Mouse (Mus musculus) right cerebral cortex, postnatal 10 days (tissue): ENCODE measurements at regions not wholly inside any gene's neighbourhood (a gene's known extent, or its start where the extent isn't known, plus 50 kb on each side); places are given as distances from the start of the nearest gene placed in this dataset.

Experiments used
- DNase-seq, 2 experiments: peaks; one replicate each; pipeline ENCODE4 v3.0.0; 2021; ENCODE audit warnings: low spot score in 2 of 2

DNA sequence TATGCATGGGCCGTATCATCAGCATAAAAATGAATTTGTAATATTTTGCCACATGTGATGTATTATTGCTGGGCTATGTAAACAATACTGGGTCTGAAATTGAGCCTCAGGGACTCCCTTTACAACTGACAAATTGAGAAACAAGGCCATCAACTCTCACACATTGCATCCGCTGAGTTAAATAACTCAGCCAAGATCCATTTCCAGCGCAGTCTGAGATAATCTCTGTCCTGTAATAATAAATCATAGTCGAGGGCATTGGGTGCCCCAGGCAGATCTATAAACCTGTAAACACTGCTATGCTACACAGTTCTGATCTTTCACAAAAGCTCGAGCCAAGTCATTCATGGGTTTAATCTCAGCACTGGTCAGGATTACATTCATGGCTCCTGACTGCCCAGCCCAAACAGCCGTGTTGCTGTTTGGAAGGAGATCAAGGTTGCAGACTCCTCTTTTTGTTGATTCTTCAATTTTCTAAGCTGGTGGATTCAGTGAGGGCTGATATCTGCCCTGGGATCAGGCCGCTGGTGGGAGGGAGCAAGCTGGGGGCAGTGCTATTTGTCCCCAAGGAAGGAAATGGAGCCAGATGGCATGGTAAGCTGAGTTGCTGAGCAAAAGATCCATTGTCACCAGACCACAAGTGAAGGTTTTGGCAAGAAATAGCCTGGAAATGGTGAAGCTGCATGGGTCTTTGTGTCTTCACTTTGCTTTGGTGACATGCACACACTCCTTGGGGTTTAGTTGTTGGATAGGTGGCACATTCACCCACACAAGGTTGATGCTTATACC is 160.0 kb upstream of the Bmper start:
- DNase-seq: no peak

DNA sequence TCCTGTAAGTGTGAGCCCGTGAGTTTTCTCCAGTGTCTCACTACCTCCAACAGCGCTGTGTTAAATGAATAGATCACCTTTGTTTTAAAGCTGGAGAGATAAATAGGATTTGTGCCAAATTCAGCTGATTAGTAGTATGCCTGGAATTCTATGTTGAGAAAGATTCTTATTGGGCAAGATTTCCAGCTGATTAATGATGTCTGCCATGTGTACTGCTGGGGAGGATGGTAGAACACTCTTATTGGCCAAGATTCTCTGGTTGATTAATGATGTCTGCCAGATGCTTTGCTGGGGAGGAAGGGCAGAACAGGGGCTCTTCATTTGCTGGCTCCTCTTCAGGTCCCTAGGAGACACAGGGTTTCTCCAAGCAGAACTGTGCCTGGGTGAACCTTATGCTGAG is 158.9 kb upstream of the Bmper start:
- DNase-seq: no peak

DNA sequence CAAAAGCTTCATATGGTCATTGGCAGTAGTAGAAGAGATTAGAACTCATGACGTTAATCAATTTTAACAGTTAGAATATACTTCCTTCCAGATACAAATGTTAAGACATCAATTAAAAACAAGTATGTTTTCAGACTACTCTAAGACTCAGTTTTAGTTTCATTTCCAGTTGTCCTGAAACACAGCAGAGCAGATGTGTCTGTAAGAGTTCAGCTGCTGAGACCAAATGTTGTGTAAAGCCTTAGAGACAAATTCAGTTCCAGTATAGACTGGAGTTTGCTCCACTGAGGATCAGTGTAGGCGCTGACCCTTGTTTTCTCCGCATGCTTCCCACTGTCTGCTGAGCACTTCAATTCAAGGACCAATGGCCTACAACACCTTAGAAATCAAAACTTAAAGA is 158.1 kb upstream of the Bmper start:
- DNase-seq: no peak

DNA sequence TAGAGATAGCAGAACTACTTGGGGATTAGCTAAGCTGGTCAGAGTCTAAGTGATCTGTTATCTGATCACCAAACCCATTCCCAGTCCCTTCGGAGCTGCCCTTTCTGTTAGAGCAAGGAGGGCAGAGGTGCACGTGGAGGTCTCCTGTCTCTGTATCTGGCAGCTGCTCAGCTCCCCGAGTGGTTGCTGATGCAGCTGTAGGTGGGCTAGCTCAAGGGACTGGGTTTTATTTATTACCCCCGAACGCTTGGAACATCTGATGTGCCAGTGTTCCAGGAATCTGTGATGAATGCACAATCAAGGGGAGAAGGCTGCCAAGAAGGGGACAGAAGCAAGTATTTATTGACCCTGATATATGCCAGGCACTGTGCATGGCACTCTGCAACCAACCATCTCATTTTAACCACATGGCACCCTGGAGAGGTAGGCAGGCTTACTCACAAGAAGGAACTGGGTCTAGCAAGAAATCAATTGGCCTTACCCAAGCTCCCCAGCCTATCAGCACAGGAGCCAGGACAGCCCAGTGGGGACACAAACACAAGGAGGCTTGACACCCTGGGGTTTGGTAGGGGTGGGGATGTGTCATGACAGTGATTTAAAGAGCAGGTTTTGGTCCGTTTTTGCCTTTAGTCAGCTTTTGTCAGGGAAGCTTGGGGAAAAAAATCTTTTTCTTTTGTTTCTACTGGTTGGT is 154.6 kb upstream of the Bmper start:
- DNase-seq: peak; percentile 26

DNA sequence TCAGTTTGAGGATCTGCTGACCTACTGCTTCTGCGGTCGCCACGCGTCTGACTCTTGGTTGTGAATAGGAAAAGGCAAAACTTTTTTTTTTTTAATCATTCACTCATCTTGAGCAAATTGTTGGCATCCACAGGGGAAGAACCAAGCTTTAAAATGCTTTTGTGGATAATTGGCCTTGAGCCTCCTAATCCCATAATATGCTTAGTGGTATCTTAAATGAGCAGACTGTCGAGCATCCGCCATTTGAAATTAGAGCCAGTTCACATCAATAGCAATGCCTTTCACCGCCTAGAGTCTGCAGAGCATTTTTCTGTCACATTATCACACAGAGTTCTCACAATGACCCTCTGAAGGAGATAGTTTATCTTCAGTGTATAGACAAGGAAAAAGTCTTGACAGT is 153.7 kb upstream of the Bmper start:
- DNase-seq: no peak

DNA sequence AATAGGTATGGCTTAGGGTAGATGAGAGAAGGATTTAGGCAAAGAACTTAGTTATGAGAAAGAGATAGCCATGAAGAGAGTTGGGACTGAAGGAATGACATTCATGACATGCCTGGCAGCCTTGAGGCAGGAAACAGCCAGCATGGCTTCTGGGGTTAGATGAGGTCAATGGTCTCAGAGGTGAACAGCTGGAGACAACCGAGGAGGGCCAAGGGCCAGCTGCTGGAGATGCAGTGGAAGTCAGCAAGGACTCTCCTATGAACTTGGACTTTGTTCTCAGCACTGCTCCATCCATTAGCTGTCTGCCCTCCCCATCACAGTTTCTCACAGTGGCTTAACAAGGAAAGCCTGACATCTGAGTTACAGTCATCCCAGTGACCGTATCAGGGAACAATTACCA is 151.9 kb upstream of the Bmper start:
- no peak for DNase-seq

DNA sequence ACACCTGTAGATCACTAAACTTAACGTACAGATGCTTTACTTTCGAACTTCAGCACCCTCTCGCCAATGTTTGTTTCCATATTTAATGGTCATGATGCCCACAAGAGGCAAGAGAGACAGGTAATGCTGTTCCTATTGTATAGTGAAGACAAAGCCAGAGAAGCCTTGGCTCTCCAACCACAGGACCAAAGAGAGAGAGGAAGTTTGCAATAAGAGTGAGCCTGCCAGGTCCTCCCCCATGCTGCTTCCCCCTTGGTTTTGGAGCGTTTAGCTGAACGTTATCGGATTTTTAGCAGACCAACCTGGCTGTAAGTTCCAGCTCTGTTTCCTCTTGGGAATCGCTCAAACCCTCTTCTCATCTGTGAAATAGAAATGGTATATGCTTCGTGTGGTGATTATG is 150.1 kb upstream of the Bmper start:
- DNase-seq: no peak

DNA sequence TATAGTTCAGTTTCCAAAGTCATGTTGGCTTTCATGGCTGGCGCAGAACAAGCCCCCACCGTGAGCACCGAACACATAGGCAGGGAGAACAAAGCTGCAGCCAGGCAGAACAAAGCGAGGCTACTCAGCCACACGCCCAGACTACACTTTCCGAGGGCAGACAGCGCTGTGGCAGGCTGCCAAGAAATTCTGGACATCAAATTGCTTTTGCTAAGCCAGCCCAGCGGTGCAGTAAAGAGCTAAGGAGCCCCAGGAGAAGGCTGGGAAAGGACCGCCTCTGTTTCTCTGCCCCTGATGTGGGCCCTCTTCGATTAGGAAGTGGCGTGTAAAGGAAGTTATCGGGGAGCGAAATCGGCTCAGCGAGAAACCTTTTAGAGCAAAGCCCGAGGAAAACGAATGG is 139.3 kb upstream of the Bmper start:
- peak; percentile 77 to 83 for DNase-seq

DNA sequence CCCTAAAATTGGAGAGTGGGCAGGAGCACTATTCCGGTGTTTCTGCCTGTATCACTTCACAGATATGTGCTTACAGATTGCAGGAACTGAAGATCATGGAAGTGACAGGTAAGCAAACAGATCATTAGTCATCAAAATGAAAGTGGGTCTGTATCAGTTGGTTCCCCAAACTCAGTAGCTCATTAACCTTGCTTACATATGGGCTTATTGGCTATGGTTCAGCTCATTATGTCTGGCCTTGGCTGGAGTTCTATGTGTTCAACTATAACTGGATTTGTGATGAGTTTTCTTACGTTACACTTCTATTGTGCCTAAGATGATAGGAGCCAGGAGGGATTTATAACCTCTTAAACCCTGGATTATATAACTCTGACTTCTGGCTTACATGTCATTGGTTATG is 133.5 kb upstream of the Bmper start:
- no peak for DNase-seq

DNA sequence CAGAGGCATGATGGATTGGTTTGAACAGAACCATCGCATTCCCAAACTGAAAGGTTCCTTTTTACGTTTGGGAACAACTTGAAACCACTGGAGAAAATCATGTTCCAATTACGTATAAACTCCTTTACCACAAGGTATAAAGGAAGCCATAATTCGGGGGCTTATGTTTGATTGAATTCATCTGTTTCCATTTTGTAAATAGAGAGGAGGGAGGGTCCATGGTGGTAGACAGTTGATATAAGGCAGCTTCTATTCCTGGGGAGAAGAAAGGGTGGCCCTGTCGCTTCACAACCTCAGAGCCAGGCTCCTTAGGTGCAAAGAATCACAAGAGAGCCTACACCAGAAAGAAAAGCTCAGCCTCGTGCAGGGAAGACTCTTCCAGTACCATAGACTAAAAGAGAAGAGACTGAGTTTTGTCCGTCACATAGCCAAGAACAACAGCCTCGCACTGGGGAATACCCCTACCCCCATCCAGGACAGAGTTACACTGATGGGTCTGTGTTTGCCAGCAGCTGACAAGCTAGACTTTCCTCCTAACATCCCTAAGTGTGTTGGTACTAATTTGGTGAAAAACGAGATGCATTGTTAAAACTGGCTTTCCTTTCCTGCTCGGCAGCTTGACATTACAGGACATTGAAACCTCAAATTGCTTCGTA is 125.6 kb upstream of the Bmper start:
- DNase-seq: no peak

DNA sequence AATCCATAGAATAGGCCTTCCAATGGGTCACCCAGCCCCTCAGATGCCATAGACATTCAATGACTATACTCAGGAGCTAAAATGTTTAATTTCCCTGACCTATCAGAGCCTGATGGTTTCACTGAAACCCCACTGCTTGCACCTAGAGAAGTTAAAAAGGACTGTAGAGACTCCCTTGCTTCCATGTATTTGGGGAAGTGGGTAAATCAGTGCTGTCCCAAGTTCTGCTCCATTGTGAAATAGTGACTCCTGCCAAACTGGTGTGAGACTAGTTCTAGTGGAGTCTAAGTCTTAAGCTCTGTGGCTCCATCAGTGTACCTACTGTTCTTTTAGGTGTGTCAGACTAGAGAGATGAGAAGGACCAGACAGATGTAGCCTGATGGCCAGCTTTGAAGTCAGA is 121.3 kb upstream of the Bmper start:
- no peak for DNase-seq

DNA sequence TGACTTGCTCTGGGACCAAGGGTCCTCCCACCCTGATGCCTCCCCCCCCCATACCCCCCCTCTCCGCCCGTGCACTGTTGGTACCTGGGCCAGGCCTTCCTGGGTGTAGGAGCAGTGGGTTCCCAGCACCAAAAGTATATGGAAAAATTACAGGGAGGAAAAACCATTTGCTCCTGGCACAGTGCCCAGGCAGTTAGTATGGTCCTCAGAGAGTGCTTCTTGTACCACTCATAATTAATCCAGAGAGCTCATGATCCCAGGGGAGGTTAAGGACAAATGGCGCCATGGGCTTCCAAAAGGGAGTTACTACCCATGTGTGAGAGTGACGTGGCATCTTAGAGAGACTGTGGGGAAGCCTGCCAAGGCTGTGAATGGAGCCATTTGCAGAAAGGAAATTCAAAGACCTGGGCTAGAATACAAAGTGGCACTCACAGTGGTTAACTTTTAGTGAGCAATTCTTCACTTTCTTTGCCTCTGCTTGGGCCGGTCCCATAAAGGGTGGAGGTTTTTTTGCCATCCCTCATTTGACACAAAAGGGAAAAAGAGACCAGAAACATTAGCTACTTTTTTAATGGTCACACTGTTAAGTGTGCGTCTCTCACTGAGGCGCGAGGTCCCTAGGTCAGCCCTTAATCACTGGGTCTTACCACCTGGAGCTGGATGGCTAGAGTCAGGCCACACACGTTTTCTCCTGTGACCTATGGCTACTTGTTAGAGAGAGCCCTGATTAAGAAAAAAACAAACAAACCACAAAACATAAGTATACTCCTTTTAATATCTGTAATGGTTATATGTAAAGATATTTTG is 120.7 kb upstream of the Bmper start:
- peak; percentile 79 to 80 for DNase-seq

DNA sequence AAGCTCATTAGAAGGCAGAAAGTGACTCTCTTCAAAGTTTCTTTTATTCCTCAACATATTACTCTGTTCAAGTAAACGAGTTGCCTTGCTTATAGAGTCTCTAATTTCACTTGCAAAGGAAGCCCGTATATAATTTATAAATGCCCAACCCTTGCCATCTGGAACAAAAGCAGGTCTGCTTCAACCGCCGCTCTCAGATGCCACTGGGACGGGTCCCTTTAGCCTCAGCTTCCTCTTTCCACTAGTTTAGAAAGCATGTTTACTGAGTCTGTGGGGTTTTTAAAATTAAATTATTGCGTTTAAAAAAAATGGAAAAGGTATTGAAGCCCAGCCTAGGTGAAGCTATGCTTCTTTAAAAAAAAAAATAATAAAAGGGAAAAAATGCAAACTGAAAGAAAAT is 111.4 kb upstream of the Bmper start:
- DNase-seq: no peak

DNA sequence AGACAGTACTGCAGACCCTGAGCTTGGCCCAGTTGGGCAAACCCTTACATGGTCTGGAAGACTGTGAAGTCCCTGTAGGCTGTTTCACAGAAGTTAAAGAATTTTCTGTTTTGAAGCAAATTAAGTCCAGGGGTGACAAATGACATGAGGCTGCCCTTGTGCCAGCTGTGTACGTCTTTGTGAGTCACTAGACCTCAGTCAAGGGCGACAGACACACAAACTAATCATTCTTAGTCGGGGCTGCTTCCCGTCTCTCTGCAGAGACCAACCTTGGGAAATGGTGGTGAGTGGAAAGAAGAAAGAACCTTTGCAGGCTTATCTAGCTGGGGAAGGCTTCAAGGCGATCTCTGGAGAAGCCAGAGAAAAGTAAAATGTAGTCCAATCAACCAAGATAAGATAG is 107.8 kb upstream of the Bmper start:
- DNase-seq: no peak

DNA sequence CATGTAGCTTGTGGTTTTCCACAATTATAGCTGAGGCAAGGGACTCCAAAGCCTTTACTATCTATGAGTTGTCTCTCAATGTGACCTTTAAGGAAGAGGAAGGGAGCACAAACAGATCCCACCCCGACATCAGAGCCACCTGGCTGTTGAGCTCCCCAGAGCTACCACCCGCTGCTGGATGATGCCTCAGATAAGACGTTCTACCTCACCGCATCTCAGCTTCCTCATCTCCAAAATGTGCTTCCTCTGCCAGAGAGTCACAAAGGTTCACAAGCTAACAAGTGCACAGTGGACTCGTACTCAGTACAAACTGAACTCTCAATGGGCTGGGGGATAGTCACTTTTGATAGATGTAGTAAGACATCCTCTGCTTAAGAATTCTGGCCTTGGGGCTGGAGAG is 107.3 kb upstream of the Bmper start:
- no peak for DNase-seq

DNA sequence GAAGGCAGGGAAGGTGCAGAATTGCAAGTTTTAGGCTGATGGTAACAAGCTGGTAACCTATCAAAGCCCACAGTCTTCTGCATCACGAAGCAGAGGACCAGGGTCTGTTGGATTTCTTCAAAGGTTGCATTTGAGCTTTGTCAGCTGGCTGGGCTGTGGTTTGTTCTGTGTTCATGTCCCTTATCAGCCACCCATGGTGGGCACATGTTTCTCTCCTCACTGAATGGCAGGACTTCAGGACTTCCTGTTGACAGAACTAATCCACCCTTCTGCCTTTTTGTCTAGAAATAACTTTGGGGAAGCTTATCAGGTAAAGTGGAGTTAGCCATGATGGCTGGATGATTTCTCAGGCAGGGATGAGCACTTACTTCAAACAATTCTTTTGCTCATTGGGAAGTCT is 106.6 kb upstream of the Bmper start:
- no peak for DNase-seq

DNA sequence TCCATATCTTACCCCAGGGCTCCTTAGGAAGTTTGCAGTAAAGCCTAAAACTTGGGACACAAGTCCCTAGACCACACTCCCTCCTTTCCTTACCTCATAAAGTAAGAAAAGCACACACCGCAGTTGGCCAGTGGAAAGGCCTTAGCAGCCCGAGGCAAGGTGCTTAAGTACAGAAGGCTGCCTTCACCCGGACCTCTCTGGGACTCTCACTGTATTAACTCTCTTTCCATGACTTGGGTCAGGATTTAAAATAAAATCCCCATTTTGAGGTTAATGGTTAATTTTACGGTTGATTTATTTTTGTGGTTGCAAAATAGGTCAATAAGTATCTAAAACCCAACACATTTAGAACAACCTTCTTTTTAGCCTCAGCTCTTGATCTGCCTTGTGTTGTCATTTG is 103.1 kb upstream of the Bmper start:
- DNase-seq: no peak

DNA sequence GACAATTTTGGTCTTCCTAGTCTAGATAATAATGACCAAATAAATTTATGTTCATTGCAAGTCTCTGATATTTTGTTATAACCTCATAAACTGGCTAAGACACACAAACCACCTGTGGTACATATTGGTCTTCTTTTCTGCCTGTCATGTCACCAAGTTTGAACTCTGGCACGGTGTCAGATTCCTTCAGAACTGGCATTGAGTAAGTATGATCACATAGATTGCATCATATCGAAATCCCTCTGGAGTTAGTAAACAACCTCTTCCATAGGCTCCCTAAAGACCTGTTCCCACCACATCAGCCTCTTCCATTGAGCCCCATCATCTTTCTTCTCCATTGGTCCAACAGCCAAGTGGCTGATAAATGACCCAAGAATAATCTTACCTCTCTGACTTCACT is 102.1 kb upstream of the Bmper start:
- DNase-seq: no peak

DNA sequence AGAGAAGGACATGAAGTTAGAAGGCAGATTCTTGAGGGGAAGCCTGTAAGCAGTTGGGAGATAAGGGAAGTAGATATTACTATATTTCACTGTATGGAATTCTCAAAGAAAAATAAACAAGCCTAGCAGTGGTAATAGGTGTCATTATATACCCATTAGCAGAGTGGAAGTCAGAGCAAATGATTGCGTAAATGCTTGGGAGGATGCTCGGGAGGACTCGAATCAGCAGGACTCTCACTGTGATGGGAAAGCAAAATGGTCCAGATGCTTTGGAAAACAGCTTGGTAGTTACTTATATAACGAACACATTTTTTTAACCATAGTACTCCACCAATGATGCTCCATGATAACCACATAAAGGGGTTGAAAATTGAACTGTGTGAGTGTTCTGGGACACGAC is 100.4 kb upstream of the Bmper start:
- no peak for DNase-seq

DNA sequence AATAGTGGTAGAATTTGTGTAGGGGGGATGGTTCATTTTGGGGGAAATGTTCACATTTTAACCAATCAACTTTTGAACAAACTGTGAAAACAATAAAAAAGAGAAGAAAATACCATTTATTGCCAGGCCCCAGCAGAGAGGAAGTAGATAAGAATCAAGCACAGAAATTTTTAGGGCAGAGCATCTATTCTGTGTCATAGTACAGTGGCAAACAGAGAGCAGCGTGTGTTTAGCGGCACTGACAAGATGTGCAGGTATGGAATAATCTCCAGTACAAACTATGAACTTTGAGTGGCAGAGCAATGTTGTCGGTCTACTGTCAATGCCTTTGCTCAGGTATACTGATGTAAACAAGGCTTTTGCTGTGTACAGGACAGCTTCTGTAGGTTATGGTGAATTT is 99.4 kb upstream of the Bmper start:
- DNase-seq: no peak

DNA sequence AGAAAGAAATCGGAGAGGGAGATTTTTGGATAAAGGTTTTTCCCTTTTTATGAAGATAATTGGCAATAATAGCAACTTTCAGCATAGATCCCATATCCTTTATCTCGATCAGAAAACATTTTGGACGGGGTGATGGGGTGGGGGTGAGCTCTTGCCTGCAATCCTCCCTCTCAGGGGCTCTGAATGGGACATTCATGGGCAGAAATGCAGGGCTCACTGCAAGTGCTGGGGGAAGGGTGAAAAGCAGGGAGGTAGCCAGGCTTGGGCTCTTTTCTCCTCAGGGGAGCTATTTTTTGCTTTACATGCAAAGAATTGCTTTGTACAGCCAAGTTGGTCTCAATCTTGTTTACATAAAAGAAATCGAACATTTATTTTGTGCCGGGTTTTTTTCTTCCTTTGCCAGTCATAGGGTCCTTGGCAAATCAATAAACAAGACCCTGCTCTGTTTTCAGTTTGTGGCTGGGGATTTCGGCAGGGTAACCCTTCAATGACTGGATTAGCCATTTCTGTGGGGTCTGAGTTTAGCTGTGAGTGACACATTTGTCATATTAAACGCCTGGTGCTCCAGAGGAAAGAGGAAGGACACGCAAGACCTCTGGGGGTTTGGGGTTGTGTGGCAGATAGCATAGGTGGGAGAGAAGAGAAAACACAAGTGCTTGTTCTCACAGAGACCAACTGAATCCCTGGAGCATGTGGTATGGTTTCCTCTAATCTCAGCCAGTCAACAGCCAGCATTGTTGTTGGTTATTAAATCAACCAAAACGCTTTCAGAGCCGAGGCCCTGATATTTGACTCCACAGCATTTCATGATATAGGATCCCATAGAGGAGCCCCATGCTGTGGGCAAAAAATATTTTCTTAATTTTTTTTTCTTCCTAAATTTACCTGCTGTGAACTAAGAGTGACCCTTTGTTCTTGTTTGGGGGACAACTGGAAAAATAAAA is 96.8 kb upstream of the Bmper start:
- peak; percentile 36 to 54 for DNase-seq
